Mouse (Mus musculus) G1E (cell line): ENCODE results near the gene Sstr4.

Experiments used
- CTCF ChIP-seq: IDR thresholded peaks from 2 replicates; pipeline ENCODE4 v1.5.1; 2012; ENCODE audit warnings: low read depth, low read length, inconsistent platforms, mixed read lengths
- GATA2 ChIP-seq: IDR thresholded peaks from 2 replicates; pipeline ENCODE4 v1.6.1; 2012; ENCODE audit warnings: low read depth, low read length, inconsistent platforms, borderline replicate concordance
- POLR2AphosphoS5 ChIP-seq: IDR thresholded peaks from 2 replicates; pipeline ENCODE4 v1.6.1; 2012; ENCODE audit warnings: low read depth, low read length, inconsistent platforms; ENCODE audit not compliant: insufficient replicate concordance

GRCm38 (mm10) chr2:148406971-148407869 is 12.1 kb downstream of the Sstr4 start:
- TF ChIP-seq CTCF (no peak), POLR2AphosphoS5 (no peak), GATA2 (no peak)
